Mouse (Mus musculus): Measurements from ENCODE around the gene Sdhc.

- TF ChIP-seq POLR2A (IDR thresholded peaks at IDR 0.05; ENCODE audit: borderline replicate concordance, control insufficient read depth, low read depth, low read length) (no peak), CTCF (IDR thresholded peaks at IDR 0.05; ENCODE audit: control insufficient read depth, insufficient read depth, low read length) (no peak)
These were observed 39.2 kb upstream of the Sdhc start for GRCm38 (mm10) chr1:171189476-171190114.
